Mouse (Mus musculus): ENCODE measurements around the gene Pan2. TPM values are rescaled to one million over a fixed set of nuclear protein-coding genes. Genes with fewer than 3 reads are reported as not detected.
"Not testable (repeated sequence)": the region's sequence is repeated elsewhere in the genome, so short reads cannot be mapped to it uniquely, and the experiment has no call there.

Gene Pan2
- 10 to 100 TPM; 12.9 to 13.2 TPM for total RNA-seq (2021)
- long read RNA-seq, full-length matches to known transcripts = 5 of 25 reads
- long read RNA-seq, partial matches to known transcripts = 1 of 25 reads
- long read RNA-seq, other reads (novel, unspliced or antisense) = 19 of 25 reads

DNA sequence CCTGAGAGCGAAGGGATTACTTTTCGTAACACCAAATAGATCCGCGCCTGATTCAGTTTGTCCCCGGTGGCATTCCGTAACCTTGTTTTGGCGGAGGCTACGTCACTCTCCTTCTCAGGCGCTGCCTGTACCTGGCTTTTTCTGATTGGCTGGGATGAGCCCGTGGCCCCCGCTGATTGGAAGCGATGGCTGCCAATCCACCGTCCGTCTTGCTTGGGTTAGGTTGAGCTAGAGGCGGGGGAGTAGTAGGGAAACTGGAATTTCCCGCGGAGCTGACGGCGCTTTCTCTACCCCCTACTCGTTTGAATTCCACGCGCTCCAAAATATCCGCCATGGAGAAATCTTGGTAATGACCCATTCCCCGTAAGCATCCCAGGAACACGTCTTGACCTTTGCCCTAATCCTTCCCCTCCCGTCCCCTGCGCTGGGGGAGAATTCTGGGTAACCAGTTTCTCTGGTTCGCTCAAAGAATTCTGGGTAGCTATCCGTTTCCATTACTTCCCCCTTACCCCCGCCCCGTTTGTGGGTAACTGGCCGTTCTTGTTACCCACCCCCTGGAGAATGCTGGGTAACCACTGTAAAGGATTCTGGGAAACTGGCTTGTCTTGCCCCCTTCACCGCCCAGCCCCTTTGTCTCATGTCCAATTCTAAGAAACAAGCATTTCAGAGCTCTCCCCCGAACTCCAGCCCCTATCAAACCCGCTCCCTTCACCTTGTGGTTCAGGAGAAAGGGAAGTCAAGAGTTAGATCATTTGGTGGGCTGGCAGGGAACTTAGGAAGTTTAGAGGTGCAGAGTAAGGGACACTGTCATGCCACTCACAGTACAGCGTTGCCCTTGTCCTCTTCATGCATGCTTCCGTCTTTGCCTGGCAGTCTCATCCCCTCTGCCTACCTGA lies at the start of gene Pan2:
Gene Pan2 (plus strand): TSS at position 210 of the 896 bp plus-strand sequence.
- peak; percentile 100 for DNase-seq (ENCODE audit: low spot score in 2 of 2)

DNA sequence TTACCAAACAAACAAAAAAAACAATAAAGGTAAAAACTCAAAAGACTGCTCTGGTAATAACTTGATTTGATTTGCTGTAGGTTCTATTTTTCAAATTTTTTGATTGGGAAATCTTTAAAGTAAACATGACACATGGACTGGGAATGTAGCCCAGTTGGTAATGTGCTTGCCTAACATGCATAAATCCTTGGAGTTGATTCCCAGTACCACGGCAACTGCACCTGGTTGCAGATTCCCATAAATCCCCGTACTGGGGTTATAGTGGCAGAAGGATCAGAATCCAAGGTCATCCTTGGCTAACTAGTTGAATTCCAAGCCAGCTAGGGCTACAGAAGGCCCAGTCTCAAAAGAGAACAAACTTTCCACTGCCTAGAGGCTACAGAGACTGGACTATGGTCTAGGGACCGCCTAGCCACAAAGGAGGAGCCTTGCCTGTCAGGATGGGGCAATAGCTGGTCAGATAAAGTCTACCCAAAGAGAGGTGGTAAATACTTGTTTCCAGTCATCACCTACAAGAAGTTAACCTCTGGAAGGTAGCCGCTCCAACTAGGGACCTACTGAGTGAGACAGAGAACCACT lies 49.4 kb upstream of the Pan2 start, which contains the start of gene Apon:
Gene Apon (plus strand): TSS at position 420 of the 579 bp plus-strand sequence.
- no peak for DNase-seq (ENCODE audit: low spot score in 2 of 2)

DNA sequence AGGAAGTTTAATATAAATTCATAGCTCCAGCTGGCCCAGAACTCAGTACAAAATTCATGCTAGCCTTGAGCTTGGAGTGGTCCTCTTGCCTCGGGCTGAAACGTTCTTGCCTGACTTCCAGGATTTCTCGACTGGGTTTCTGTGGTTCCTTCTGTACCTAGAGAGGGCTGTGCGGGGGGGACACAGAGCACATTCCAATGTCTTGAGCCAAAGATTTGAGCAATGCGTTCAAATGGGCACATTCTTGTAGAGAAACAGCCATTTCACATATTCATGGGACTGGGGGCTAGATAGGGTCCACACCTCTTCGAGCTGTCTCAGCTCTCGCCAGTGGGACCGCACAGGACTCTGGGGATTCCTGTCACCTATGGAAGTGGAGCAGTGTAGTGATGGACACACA lies 47.2 kb upstream of the Pan2 start:
- no peak for DNase-seq (ENCODE audit: low spot score in 2 of 2)

DNA sequence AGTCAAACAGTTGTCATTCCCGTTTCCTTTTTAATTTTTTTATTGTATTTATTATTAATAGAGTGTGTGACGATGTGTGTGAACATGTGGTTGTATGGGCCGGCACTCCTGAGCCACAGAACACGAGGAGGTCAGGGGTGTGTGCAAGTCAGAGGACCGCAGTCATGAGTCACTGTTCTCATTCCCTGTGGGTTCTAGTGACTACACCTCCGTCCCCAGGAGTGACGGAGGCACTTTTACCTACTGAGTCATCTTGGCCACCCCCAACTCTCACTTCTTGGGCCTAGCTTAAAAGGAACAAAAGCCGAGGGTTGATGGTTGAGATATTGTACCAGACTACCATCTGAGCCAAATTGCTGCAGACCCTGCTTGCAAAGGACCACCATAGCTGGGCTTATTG lies 46.8 kb upstream of the Pan2 start:
- no peak for DNase-seq (ENCODE audit: low spot score in 2 of 2)

DNA sequence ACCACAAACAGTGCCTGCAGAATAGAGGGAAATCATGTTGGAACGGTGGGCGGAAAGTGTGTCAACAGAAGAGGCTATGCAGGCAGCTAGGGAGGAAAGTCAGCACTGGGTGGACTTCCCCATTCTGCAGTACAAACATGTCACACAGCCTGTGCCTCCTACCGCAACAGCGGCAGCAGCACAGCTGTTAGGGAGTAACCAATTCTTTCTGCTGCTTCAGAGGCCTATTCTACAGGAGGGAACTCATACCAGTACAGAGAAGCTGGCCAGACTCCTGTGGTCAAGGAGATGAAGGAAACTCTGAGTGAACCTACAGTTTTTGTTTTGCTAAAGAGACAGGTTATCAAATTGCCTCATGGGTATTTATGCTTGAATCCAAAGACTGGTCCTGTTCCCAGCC lies 44.2 kb upstream of the Pan2 start:
- no peak for DNase-seq (ENCODE audit: low spot score in 2 of 2)

DNA sequence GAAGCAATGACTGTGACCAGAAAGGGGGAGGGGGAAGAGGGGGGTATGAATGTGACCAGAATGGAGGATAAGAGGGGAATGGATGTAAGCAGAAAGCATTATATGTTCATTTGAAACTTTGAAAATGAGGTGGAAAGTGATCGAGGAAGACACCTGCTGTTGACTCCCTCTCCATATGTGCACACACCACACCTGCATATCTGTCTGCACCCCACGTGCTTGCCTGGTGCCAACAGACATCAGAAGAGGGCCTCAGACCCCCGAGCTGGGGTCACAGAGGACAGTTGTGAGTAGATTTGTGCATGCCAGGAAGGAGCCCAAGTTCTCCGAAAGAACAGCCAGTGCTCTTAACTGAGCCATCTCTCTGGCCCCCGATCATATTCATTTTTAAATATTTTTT lies 43.2 kb upstream of the Pan2 start:
- DNase-seq (ENCODE audit: low spot score in 2 of 2) = no peak

DNA sequence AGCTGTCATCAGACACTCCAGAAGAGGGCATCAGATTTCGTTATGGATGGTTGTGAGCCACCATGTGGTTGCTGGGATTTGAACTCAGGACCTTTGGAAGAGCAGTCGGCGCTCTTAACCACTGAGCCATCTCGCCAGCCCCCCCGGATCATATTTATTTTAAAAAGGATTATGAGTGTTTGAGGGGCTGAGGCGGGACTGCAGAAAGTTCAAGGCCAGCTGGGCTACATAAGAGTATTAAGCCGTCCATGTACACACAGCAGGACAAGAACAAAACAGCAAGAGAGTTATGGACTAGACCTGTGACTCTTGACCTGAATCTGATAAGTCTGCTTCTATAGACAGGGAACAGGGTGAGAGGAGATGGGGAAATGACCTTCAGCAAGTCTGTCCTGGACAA lies 42.8 kb upstream of the Pan2 start:
- DNase-seq (ENCODE audit: low spot score in 2 of 2) = not testable (repeated sequence)

DNA sequence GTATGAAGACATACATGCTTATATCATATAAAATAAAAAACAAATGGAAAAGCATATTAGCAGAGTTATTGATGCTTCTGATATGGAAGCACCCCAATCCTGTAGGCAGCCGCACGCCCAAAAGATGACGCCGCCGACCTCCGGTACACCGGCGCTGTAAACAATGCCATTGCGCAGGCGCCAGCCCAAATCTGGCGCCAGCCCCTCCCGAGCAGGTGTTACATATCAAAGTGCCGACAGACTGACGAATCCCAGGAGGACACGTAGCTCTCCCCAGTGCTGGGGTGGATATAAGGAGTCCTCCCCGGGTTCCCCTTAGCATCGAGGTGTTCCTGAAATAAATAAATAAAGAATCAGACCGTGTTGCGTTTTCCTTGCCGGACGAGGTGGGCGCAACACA lies 40.8 kb upstream of the Pan2 start:
- DNase-seq (ENCODE audit: low spot score in 2 of 2) = no peak

DNA sequence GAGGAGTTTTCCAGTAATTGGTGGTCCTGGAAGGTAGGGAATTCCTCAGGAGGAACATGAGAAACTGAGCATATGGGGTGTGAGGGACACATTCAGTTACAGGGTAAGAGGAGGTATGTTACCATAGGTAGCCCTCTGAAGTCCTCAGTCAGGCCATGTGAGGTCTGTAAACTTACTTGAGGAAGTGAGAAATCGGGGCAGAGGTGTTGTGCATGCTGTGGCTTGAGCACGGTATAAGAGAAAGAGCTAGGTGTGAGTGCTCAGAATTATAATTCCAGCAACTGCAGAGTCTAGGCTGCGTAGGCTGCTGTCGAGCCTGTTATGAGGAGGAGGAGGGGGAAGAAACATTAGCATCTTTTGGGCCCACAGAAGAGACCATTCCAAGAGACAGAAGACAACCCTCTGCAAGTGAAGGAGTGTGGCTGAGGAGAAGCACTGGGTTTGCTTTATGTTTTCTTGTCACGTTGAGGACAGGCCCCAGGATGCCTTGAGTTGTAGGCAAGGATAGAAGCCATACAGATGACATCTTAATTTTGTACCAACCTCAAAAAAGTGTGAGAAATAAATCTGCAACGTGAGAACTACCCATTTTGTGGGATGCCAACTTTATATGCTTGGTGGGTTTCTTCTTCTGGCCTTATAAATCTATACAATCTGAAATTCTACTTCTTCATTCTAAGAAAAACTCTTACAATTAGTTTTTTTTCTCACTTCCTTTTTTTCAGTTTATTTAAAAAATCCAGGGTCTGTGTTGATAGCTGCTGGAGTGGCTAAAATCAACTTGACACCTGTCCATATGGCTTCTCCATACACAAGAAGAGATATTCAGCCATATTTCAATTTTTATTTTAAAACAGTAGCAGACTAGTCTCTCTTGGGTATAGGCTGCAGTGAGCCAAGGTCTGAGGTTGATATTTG lies 39.5 kb upstream of the Pan2 start:
- DNase-seq (ENCODE audit: low spot score in 2 of 2) = no peak

DNA sequence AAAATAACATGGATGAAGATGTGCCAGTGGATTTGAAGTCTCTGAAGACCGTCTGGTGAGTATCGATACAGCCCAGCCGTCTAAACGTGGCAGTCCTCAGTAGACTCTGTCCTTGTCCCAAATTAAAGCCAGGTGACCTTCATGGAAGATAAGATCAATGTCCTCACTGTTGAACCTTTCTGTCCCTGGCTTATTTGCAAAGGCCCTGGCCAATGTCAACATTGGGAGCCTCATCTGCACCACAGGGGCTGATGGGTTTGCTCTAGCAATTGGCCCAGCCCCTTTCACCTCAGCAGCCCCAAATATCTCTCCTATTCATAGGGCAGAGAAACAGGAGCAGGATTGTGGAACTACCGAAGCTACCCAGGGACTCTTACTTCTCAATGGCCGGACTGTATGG lies 34.8 kb upstream of the Pan2 start, which contains the start of gene Apof:
Gene Apof (plus strand): TSS at position 301 of the 400 bp plus-strand sequence.
- no peak for DNase-seq (ENCODE audit: low spot score in 2 of 2)

DNA sequence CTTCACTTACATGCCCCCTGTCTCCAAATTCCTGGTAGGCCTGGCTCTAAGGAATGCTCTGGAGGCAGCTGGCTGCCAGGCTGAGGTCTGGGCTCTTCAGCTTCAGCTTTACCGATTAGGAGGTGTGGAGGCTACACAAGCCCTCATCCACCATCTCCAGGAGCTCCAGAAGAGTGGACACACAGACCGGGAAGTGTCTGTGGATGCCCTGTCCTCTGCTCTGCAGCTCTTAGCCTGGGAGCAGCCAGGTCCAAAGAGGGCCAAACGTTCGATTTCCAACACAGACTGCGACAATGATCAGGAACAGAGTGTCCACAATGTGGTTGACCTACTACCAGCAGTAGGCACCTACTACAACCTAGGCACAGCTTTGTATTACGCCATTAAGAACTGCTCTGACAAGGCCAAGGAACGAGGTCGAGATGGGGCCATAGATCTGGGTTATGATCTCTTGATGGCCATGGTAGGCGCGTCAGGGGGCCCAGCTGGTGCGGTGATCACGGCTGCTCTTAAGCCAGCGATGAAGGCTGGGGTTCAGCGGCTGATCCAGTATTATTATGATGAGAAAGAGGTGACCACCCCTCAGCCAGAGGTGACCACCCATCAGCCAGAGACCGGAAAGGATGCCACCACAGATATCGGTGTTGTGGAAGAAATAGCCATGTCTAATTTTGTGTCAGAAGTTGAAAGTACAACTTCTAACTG lies 33.8 kb upstream of the Pan2 start:
- DNase-seq (ENCODE audit: low spot score in 2 of 2) = no peak

DNA sequence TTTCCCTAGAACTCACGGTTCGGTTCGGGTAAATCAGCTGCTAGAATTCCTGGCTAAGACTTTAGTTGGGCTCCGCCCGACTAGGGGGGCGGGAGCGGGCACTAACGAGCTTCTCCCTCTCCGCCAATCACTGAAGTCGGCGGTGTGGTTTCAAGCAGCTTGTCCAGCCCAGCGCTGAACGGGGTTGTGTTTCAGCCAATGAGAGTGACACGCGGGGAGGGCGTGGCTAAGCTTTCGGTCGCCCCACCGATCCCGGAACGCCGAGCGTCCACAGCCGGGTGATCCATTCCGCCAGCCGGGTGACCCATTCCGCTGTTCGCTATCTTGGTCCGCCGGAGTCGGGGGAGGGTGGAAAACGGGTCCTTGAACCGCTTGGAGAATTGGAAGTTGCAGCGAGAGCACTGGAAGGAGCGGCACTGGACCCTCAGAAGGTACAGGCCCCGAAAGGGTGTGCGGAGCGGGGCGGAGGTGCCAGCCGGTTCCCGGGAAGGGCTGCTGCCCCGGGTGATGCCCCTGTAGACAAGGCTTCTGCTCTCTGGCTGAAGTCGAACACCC lies 32.8 kb upstream of the Pan2 start, which contains the start of gene Stat2:
Gene Stat2 (plus strand): TSS at position 273 of the 555 bp plus-strand sequence.
- DNase-seq (ENCODE audit: low spot score in 2 of 2) = peak; percentile 96 to 98

DNA sequence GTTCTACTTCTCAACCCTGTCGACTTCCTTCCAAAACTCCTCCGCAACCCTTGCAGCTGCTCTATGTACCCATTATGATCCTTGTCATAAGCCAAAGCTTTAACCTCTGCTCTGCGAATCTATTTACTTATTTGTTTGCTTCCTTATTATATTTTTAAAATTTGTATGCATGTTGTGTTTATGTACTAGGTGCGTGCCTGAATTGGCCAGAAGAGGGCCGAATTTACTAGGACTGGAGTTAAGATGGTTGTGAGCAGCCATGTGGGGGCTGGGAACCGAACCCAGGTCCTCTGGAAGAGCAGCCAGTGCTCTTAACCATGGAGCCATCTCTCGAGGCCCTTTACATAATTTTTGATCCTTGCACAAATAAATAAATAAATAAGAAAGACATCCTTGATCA lies 32.3 kb upstream of the Pan2 start:
- DNase-seq (ENCODE audit: low spot score in 2 of 2) = no peak

DNA sequence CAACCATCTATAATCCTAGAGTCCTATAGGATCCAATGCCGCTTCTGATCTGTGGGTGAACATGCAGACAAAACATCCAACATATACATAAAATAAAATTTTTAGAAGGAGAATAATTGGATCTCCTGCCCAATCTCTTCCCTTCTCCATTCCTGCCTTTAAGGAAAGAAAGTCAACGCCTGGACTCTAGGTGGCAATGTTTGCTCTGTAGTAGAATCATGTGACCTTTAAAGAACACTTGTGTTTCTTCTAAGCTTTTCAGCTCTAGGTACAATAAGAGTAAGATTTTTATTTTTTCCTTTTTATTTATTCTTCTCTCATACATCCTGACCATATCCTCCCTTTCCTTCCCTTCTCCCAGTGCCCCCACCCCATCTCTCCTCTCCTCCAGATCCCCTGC lies 31.3 kb upstream of the Pan2 start:
- DNase-seq (ENCODE audit: low spot score in 2 of 2) = no peak

DNA sequence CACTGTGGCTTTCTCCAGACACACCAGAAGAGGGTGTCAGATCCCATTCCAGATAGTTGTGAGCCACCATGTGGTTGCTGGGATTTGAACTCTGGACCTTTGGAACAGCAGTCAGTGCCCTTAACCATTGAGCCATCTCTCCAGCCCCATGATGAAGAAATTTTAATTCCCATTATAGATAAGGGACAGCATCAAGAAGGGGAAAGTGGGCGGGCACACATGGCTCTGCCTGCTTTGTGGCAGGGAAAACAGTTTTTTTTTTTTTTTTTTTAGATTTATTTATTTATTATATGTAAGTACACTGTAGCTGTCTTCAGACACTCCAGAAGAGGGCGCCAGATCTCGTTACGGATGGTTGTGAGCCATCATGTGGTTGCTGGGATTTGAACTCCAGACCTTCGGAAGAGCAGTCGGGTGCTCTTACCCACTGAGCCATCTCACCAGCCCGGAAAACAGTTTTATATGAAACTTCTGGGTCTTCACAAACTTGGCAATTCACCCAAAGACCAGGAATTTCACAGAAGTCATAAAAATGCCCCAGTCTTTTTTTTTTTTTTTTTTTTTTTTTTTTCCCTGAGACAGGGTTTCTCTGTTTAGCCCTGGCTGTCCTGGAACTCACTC lies 30.2 kb upstream of the Pan2 start:
- not testable (repeated sequence) for DNase-seq (ENCODE audit: low spot score in 2 of 2)

DNA sequence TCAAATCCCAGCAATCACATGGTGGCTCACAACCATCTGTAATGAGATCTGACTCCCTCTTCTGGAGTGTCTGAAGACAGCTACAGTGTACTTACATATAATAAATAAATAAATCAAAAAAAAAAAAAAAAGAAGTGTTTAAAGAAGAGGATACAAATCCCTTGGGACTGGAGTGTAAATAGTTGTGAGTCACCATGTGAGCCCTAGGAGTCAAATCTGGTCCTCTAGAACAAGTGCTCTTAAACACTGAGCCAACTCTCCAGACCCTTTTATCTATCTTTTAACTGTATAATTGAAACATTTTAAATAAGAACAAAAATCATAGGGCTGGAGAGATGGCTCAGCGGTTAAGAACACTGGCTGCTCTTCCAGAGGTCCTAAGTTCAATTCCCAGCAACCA lies 27.8 kb upstream of the Pan2 start:
- DNase-seq (ENCODE audit: low spot score in 2 of 2) = not testable (repeated sequence)

DNA sequence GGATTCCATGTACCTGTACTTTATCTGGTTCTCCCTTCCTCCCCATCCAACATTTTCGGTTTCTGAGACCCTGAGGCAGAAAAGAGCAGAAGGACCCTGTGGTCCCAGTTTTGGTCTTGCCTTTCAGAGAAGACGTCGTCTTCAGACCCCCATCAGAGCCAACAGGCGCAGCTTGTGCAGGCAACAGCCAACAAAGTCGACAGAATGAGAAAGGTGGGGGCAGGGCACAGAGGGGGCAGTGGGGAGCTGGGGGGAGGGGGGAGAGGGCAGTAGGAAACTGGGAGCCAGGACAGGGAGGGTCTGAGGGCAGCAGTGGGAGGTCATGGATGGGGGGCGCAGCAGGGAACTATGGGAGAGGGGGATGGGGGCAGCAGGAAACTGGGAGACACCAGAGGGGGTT lies 25.0 kb upstream of the Pan2 start:
- DNase-seq (ENCODE audit: low spot score in 2 of 2) = no peak

DNA sequence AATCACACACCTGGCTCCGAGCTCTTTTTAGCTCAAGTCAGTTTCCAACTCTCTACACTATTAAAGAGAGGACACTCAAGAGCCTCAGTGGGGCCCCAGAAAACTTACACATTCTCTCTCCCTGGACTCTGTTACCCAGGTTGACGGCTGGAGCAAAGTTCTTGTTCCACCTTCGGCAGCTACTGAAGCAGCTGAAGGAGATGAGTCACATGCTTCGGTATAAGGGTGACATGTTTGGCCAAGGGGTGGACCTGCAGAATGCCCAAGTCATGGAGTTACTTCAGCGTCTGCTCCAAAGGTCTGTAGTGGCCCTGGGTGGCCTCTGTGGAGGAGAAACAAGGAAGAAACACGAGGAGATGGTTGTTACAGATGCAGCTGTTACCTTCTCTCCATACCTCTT lies 22.2 kb upstream of the Pan2 start:
- no peak for DNase-seq (ENCODE audit: low spot score in 2 of 2)

DNA sequence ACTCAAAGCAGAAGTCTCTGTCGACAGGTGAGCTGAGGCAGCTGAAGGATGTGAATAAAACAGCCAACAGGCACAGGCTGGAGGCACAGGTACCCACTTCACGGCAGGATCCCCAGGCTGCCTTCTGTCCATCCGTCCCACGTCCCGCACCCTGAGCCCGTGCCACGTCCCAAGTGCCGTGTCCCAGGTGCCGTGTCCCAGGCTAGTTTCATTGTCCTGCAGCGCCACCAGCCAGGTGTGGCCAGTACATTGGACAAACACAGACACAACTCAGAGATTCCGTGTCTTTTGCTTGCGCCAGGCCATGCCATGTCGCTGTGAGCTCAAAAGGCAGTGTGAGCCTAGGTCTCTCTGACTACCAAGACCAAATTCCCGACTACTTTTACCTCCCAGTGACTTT lies 21.5 kb upstream of the Pan2 start:
- no peak for DNase-seq (ENCODE audit: low spot score in 2 of 2)
